Mouse (Mus musculus) T-cell, adult 2 months (primary cell): ENCODE measurements at regions not wholly inside any gene's neighbourhood (a gene's known extent, or its start where the extent isn't known, plus 50 kb on each side); places are given as distances from the start of the nearest gene placed in this dataset.
"Not testable (repeated sequence)": the region's sequence is repeated elsewhere in the genome, so short reads cannot be mapped to it uniquely, and the experiment has no call there.

ENCODE experiments used
- DNase-seq: peaks from one replicate; pipeline ENCODE4 v3.0.0; 2022; ENCODE audit warnings: low spot score

DNA sequence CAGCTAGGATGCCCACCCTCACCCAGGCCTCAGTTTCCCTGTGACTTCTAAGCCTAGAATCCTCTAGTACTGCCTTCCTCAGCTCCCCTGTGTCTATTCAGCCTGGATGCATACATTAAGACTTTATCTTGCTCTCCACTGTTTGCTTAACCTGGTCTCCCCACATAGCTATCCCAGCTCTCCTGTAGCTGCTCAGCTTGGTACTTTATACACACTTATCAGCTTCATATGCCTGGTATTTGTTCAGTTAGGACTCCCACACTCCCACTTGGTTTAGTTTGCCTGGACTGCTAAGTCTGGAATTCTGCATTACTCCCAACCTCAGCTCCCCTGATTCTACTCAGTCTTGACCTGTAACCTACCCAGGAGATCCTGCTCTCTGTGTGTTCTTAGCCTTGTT, 147.7 kb downstream of the Tmem121 start:
- no peak for DNase-seq

- not testable (repeated sequence) for DNase-seq
Measured at GRCm38 (mm10) chr12:113333853-113334252, 148.1 kb downstream of the Tmem121 start.

DNA sequence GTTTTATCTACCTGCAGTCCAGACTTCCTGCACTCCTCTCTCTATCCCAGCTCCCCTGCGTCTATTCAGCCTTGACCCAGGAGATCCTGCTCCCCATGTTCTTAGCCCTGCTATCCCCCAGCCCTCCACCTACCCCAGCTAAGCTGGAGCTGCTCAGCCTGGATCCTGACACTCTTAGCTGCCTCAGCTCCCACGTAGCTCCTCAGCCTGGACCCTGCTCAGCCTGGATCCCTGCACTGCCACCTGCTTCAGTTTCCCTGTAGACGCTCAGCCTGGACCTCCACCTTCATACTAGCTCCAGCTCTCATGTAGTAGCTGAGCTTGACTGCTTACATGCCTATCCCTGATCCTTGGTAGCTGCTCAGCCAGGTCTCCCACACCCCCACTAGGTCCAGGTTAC, 151.5 kb downstream of the Tmem121 start:
- no peak for DNase-seq

DNA sequence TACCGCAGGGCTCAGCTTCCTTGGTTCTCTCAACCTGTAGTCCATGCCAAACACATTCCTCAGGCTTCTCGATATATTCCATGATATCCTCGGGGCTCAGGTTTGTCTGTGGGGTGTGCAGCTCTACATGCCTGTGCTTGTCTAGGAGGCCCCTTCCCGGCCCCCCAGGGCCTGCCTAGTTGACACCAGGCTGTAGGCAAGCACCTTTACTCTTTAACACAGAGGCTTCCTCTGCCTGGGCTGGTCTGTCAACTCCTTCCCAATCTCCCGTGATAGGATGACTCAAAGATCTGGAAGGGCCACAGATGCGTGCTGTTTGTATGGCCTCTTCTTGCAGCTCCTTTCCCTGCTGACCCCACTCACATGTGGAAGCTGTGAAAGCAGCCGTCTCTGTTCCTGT, 150.4 kb upstream of the Adam6b start:
- DNase-seq: no peak

GRCm38 (mm10) chr12:113341046-113341445, 148.3 kb upstream of the Adam6b start:
- DNase-seq: no peak

GRCm38 (mm10) chr12:113355132-113355531, 134.2 kb upstream of the Adam6b start:
- DNase-seq: no peak

GRCm38 (mm10) chr12:113358077-113358476, 131.2 kb upstream of the Adam6b start:
- no peak for DNase-seq

DNA sequence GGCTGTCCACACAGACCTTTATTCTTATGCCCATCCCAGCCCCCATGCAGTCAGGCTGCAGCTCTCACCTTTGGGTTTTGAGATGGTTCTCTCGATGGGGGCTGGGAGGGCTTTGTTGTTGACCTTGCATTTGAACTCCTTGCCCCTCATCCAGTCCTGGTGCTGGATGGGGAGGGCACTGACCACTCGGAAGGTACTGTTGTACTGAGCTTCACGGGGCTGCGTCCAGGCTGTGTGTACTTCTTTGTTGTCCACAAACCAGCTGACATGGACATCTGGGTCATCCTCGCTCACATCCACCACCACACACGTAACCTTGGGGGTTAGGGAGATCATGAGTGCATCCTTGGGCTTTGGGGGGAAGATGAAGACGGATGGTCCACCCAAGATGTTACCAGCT, 129.3 kb upstream of the Adam6b start:
- no peak for DNase-seq

DNA sequence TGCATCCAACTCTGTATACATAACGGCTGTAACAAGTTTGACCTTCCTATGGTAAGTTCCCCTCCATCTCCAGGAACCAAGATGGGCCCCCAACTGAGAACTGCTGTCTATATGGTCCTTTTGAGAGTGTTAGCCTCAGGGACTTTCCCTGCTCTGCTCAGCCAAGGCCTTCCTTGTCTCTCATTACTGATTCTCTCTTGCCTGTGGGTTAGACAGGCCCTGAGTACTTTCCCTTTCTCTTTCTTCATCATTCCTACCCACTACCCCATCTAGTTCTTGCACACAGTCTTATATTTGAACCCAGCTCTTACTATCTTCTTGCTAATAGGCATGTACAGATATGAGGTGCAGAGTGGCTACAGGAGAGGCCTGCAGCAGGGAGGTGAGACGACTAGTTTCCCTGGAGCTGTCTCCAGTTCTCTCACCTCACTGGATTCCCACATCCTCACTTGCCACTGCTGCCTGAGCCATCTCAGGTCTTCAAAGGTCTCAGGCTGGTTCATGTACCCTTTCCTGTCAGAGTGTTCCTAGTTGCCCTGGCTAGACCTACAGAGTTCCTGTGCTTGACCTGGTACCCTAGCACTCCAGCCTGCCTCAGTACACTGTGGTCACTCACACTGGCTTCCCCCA, 126.8 kb upstream of the Adam6b start:
- no peak for DNase-seq

- DNase-seq: no peak
Measured at GRCm38 (mm10) chr12:113364023-113364422, 125.3 kb upstream of the Adam6b start.

DNA sequence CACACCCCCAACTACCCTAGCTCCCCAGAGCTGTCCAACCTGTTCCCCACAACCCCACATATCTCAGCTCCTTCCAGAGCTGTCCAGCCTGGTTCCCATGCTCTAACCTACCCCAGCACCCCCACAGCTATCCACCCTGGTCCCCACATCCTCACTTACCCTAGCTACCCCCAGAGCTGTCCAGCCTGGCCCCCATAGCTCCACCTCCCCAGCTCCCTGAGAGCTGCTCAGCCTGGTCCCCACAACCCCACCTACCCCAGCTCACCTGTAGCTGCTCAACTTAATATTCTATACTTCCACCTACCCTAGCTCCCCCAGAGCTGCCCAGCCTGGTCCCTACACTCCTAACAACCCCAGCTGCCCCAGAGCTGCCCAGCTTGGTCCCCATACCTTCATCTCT, 124.9 kb upstream of the Adam6b start:
- no peak for DNase-seq

- DNase-seq: no peak
Measured at GRCm38 (mm10) chr12:113365783-113366182, 123.5 kb upstream of the Adam6b start.

GRCm38 (mm10) chr12:113366394-113366793, 122.9 kb upstream of the Adam6b start:
- DNase-seq: no peak

DNA sequence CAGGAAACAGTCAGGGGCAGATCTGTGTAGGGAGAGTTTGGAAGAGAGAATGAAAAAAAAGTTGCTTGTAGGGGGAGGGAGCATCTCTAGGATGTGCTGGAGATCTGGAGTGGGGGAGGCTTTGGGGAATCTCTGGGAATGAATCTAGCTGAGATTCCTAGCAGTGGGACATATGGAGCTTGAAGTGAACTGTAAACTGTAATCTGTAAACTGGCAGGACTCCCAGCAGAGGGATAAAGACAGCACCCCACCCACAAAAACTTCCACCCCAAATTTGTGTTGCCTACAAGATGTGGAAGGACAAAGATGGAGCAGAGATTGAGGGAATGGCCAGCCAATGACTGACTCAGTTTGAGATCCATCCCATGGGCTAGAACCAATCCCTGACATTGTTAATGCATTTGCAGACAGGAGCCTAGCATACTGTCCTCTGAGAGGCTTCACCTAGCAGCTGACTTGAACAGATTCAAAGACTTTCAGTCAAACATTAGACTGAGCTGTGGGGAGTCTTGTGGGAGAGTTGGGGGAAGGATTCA, 87.7 kb upstream of the Adam6b start:
- DNase-seq: no peak

GRCm38 (mm10) chr12:113402823-113403222, 86.5 kb upstream of the Adam6b start:
- no peak for DNase-seq

DNA sequence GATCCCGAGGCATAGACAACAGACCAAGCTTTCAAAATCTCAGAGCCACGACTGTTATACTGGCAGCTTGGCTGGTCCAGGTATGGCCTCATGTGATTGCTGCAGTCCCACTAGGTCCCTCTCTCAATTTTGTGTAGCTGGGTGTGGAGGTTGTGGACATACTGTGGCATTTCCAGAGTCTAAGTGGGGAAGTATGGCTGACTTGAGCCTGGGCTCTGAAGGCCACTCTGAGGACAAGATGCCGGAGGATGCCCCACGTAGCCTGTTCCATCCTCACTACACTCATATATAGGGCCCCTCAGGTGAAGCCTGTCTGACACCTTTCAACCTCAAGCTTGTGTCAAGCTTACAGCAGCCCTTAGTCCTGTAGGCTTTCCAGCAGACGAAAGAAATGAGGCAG, 78.2 kb upstream of the Adam6b start:
- DNase-seq: no peak

DNA sequence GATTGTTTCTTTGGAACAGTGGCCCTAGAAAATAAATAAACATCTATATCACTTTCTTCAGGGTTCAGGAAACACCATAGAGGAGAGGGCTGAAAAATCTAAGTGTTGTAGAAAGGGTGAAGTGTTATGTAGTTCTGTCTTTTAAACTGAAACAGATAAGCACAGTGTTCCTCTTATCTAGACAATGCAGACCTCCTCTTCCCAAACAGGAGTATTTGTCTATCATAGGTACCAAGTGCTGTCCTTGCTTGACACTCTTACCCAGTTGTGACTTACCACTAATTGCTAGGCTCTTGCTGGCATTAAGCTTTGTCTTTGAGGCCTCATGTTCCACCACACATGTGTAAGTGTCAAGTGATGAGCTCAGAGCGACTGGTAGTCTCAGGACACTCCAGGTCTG, 75.3 kb upstream of the Adam6b start:
- DNase-seq: no peak

DNA sequence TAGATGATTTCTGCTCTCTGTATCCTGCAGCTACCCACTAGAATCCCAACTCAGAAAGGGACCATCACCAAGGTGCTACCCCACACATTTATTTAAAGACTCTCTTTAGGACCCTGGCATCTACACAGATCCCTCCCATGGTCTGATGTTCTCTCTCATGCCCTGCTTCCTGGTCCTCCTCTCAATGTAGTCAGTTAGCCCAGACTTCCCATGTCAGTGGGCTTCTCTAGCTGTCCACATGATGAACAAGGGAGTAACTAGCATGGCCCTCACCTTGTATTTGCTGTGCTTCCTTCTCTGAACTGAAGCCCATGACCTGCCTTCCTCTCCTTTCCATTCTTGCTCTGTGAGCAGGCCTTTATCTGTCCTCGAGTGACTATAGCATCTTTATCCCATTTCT, 71.8 kb upstream of the Adam6b start:
- DNase-seq: no peak

DNA sequence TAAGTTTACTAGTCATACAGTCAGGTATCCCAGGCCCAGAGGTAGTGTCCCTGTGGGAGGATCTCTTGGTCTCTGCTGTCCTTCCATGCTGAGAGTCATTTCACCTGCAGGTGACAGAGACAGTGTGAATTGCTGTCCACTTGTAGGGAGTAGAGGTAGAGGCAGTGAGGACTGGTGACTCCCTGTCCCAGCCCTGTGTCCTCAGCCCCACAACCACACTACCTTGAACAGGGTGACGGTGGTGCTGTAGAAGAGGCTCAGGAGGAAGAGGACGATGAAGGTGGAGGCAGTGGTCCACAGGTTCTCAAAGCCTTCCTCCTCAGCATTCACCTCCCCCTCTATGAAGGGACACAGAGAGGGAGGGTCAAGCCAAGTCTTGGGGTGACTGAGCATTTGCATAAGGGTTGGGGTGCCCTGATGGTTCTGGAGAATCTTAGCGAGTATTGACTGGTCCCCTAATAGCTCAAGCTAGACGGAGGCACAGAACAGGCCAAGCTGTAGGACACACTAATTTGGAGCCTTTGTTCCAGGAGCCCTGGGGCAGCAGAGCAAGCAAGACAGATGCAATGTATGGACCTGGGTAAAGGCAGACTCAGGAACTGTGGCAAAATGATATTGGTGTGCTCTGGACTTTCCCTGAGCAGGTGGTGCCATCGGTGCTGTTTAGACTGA, 70.4 kb upstream of the Adam6b start:
- DNase-seq: no peak

DNA sequence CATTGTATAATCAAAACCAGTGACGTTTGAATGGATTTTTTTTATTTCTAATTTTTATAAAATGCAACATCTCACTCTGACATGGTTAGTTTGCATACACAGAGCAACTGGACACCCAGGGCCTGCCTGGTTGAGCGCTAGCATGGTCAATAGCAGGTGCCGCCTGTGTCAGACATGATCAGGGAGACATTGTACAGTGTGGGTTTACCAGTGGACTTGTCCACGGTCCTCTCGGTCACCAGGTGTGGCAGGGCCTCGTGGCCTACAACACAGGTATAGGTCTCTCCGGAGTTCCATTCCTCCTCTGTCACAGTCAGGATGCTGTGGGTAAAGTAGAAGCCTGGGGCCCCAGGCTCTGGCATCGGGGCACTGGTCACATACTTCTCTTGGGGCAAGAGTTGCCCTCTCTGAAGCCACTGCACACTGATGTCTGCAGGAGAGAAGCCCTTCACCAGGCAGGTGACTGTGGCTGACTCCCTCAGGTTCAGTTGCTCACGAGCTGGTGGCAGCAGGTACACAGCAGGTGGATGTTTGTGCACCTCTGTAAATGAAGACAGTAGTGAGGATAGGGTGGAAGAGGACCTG, 68.5 kb upstream of the Adam6b start:
- DNase-seq: no peak

GRCm38 (mm10) chr12:113421716-113422595, 67.4 kb upstream of the Adam6b start:
- DNase-seq: no peak

- no peak for DNase-seq
Measured at GRCm38 (mm10) chr12:113422736-113423254, 66.5 kb upstream of the Adam6b start.
